Mouse (Mus musculus) midbrain, embryonic 14.5 days (tissue): ENCODE data around the gene Vamp2. TPM values are rescaled to one million over a fixed set of nuclear protein-coding genes. Genes with fewer than 3 reads are reported as not detected.

ENCODE experiments used
- ATAC-seq: fragments of 200-750 bp; cut with Nextera tagmentation; 2 replicates; pipeline ENCODE4 v1.8.0; 2017; ENCODE audit warnings: moderate number of reproducible peaks, moderate library complexity; ENCODE audit not compliant: low FRiP score, low TSS enrichment
- DNase-seq: peaks from one replicate; pipeline ENCODE4 v3.0.0-alpha.2; 2015
- H3K27ac ChIP-seq: fragments of 300-500 bp; sonication (generic); replicated peaks from 2 replicates; pipeline ENCODE4 v1.5.1; 2014; ENCODE audit warnings: mild to moderate bottlenecking, low read depth, low read length, moderate library complexity
- H3K27me3 ChIP-seq: fragments of 300-500 bp; sonication (generic); 2 replicates; pipeline ENCODE4 v1.6.1; 2014; ENCODE audit warnings: low read length, control low read depth, mixed read lengths; ENCODE audit not compliant: control insufficient read depth, insufficient read depth
- H3K36me3 ChIP-seq: fragments of 300-500 bp; sonication (generic); 2 replicates; pipeline ENCODE4 v1.6.1; 2014; ENCODE audit warnings: low read length, control low read depth; ENCODE audit not compliant: control insufficient read depth, insufficient read depth
- H3K4me1 ChIP-seq: fragments of 300-500 bp; sonication (generic); 2 replicates; pipeline ENCODE4 v1.6.1; 2014; ENCODE audit warnings: mild to moderate bottlenecking, antibody characterized with exemption, low read length, control low read depth; ENCODE audit not compliant: control insufficient read depth, insufficient read depth
- H3K4me2 ChIP-seq: fragments of 300-500 bp; sonication (generic); 2 replicates; pipeline ENCODE4 v1.6.1; 2014; ENCODE audit warnings: mild to moderate bottlenecking, low read length, moderate library complexity
- H3K4me3 ChIP-seq: fragments of 300-500 bp; sonication (generic); replicated peaks from 2 replicates; pipeline ENCODE4 v1.5.1; 2014; ENCODE audit warnings: low read depth, low read length
- H3K9ac ChIP-seq: fragments of 300-500 bp; sonication (generic); replicated peaks from 2 replicates; pipeline ENCODE4 v1.6.1; 2014; ENCODE audit warnings: mild to moderate bottlenecking, low read length, moderate library complexity
- H3K9me3 ChIP-seq: fragments of 300-500 bp; sonication (generic); 2 replicates; pipeline ENCODE4 v1.6.1; 2016; ENCODE audit warnings: low read length, control low read depth, mixed read lengths; ENCODE audit not compliant: control insufficient read depth
- WGBS: fragments of 180-500 bp; shearing (Covaris S2); extraction: QIAGEN DNeasy Blood & Tissue Kit; methylation state at CpG from one replicate; pipeline ENCODE4 v1.1.7; 2014; 5-methylcytosine and 5-hydroxymethylcytosine counted together
- polyA plus RNA-seq: library from polyadenylated mRNA; unstranded; fragments of >200 nt; fragmentation: Nextera tagmentation; extraction: Ambion mirVana; gene quantifications from 2 replicates; pipeline ENCODE4 v1.2.1, GENCODE M21; 2014

Vamp2 gene
- polyA plus RNA-seq, 1 experiment from 2014 or later = 260 TPM

DNA sequence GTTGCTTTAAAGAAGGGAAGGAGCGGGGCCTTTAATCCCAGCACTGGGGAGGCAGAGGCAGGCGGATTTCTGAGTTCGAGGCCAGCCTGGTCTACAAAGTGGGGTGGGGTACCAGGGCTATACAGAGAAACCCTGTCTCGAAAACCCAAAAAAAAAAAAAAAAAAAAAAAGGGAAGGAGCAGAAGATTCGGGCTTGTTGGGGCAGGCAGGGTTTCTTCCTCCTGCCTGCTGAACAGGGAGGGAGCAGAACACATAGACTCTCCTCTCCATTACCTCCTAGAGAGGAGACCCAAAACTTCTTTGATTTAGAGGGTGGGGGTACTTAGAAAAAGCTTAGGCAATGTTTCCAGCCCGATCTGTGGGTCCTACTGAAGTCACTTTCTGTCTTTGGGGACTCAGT, 47.1 kb downstream of the Vamp2 start:
- Histone ChIP-seq H3K36me3 (no peaks in the 10 kb centered on the region), H3K4me1 (peaks cover 4% of the 10 kb centered on the region; the same call in 1 of the 2 replicates), H3K9ac (no peak overlapping the region), H3K4me2 (no peak overlapping the region), H3K27me3 (no peaks in the 10 kb centered on the region), H3K9me3 (no peaks in the 10 kb centered on the region), H3K4me3 (no peak overlapping the region), H3K27ac (no peak overlapping the region)
- WGBS = 90% methylated on average over 6 of the region's 6 CpGs
- ATAC-seq (no peak), DNase-seq (no peak)

Other genes starting within 250 kb of the Vamp2 start
- 67.4 and 86.3 TPM in 2 replicates for gene Ndel1, start 216.6 kb upstream of the Vamp2 start, polyA plus RNA-seq
- gene Rnf222, start 199.9 kb upstream of the Vamp2 start, polyA plus RNA-seq = not detected in 2 replicates
- gene Rpl26, start 186.9 kb upstream of the Vamp2 start, polyA plus RNA-seq = 670 and 732 TPM in 2 replicates
- 0.53 and 1.1 TPM in 2 replicates for gene Odf4, start 161.4 kb upstream of the Vamp2 start, polyA plus RNA-seq
- gene Arhgef15, start 131.0 kb upstream of the Vamp2 start, polyA plus RNA-seq = 19.3 and 19.5 TPM in 2 replicates
- gene Slc25a35, start 120.4 kb upstream of the Vamp2 start, polyA plus RNA-seq = 1.1 and 1.9 TPM in 2 replicates
- 22.1 and 22.4 TPM in 2 replicates for gene Rangrf, start 113.3 kb upstream of the Vamp2 start, polyA plus RNA-seq
- gene Pfas, start 80.0 kb upstream of the Vamp2 start, polyA plus RNA-seq = 12.6 and 16.5 TPM in 2 replicates
- gene Ctc1, start 72.6 kb upstream of the Vamp2 start, polyA plus RNA-seq = 55.8 and 56.1 TPM in 2 replicates
- 14.6 and 29.6 TPM in 2 replicates for gene Aurkb, start 42.8 kb upstream of the Vamp2 start, polyA plus RNA-seq
- 17.3 and 20.1 TPM in 2 replicates for gene Borcs6, start 28.8 kb upstream of the Vamp2 start, polyA plus RNA-seq
- gene Tmem107, start 17.7 kb upstream of the Vamp2 start, polyA plus RNA-seq = 28.0 and 36.5 TPM in 2 replicates
- 9.3 and 13.1 TPM in 2 replicates for gene Per1, start 6.7 kb downstream of the Vamp2 start, polyA plus RNA-seq
- 0.26 and 0.78 TPM in 2 replicates for gene Hes7, start 31.9 kb downstream of the Vamp2 start, polyA plus RNA-seq
- gene 9130213A22Rik, start 34.1 kb downstream of the Vamp2 start, polyA plus RNA-seq = 0.22 and 0.23 TPM in 2 replicates
- 2.8 and 3.2 TPM in 2 replicates for gene Aloxe3, start 37.4 kb downstream of the Vamp2 start, polyA plus RNA-seq
- 0.08 and 0.22 TPM in 2 replicates for gene Alox12b, start 68.5 kb downstream of the Vamp2 start, polyA plus RNA-seq
- 0.17 and 0.26 TPM in 2 replicates for gene Alox8, start 109.4 kb downstream of the Vamp2 start, polyA plus RNA-seq
- 0.37 and 0.49 TPM in 2 replicates for gene Gucy2e, start 148.5 kb downstream of the Vamp2 start, polyA plus RNA-seq
- gene Cntrob, start 235.3 kb downstream of the Vamp2 start, polyA plus RNA-seq = 14.9 and 18.6 TPM in 2 replicates
- gene Trappc1, start 235.5 kb downstream of the Vamp2 start, polyA plus RNA-seq = 189 and 220 TPM in 2 replicates
- gene Kcnab3, start 237.8 kb downstream of the Vamp2 start, polyA plus RNA-seq = 4.1 and 4.3 TPM in 2 replicates